ENCODE assay signal across 18 mouse cellular contexts in genomic region chr3:88921411-88921810, GRCm38 (mm10). TPM values are rescaled to one million over a fixed set of nuclear protein-coding genes. Genes with fewer than 3 reads are reported as not detected.
A peak's percentile ranks its signal among the peaks of the same experiment; 100 is the strongest.
DNase-seq lines count a peak whose midpoint lies in the region; ATAC-seq lines count a peak whose summit lies in the region.
"Had no signal": no experiment of that assay in that cellular context is flagged by ENCODE, and none has a peak within 500 bp of the region (broad histone marks: within the 10 kb centered on the region; RNA-seq: fewer than 3 reads in every experiment).

No protein-coding gene starts in this region.

- H3K27ac ChIP-seq in heart, embryonic 11.5 days (ENCODE audit: low read depth, low read length), result no peak overlapping the region
- no peak overlapping the region for H3K27ac ChIP-seq in heart, embryonic 15.5 days
- H3K27ac ChIP-seq in heart, embryonic 10.5 days, result no peak overlapping the region
- H3K27ac ChIP-seq: embryonic facial prominence, embryonic 12.5 days; forebrain, embryonic 15.5 days; hindbrain, embryonic 13.5 days; hindbrain, postnatal 0 days had no signal

- H3K4me1 ChIP-seq in heart, embryonic 11.5 days (ENCODE audit: control insufficient read depth, insufficient read depth, low read length), result 0 out of 2 replicates have a peak, but pooled peaks cover 4% of the 10 kb centered on the region
- H3K4me1 ChIP-seq in heart, embryonic 15.5 days (replicated peaks), result peaks cover 32% of the 10 kb centered on the region
- H3K4me1 ChIP-seq in heart, embryonic 10.5 days, result no peaks in the 10 kb centered on the region
- H3K4me1 ChIP-seq: embryonic facial prominence, embryonic 12.5 days; forebrain, embryonic 15.5 days; hindbrain, embryonic 13.5 days had no signal

- no peak overlapping the region for H3K4me3 ChIP-seq in heart, embryonic 11.5 days (ENCODE audit: low read depth, low read length)
- H3K4me3 ChIP-seq in heart, embryonic 15.5 days, result no peak overlapping the region
- no peak overlapping the region for H3K4me3 ChIP-seq in heart, embryonic 10.5 days
- H3K4me3 ChIP-seq: embryonic facial prominence, embryonic 12.5 days; forebrain, embryonic 15.5 days; hindbrain, embryonic 13.5 days had no signal

- peaks cover 19% of the 10 kb centered on the region for H3K36me3 ChIP-seq in heart, embryonic 11.5 days (ENCODE audit: control insufficient read depth, insufficient read depth, low read length)
- H3K36me3 ChIP-seq in heart, embryonic 15.5 days, result peaks cover 44% of the 10 kb centered on the region
- peaks cover 68% of the 10 kb centered on the region for H3K36me3 ChIP-seq in heart, embryonic 10.5 days

- no peak overlapping the region for H3K4me2 ChIP-seq in heart, embryonic 11.5 days
- H3K4me2 ChIP-seq in heart, embryonic 15.5 days, result no peak overlapping the region
- H3K4me2 ChIP-seq: embryonic facial prominence, embryonic 12.5 days; forebrain, embryonic 15.5 days; hindbrain, embryonic 13.5 days had no signal

- peak; percentile 79 for DNase-seq in heart, adult 11 months
- no peak for DNase-seq in heart, embryonic 10.5 days (ENCODE audit: low spot score)
- DNase-seq in heart, postnatal 4 days, result peak; percentile 56
- DNase-seq in heart, adult 8-10 months (ENCODE audit: low spot score), result no peak
- no peak for DNase-seq in right cerebral cortex, postnatal 14 days
- DNase-seq: adrenal gland, adult 8-10 months; cerebellum, adult 11-12 months; cerebellum, adult 9-10 months; cerebellum, postnatal 25 days; gastrocnemius, postnatal 36 days; kidney, adult 18-20 months had no signal

- H3K27me3 ChIP-seq in heart, embryonic 11.5 days (ENCODE audit: control insufficient read depth, insufficient read depth, low read length), result no peaks in the 10 kb centered on the region
- no peaks in the 10 kb centered on the region for H3K27me3 ChIP-seq in heart, embryonic 15.5 days
- no peaks in the 10 kb centered on the region for H3K27me3 ChIP-seq in heart, embryonic 10.5 days (ENCODE audit: insufficient read depth, poor library complexity, severe bottlenecking)
- H3K27me3 ChIP-seq: embryonic facial prominence, embryonic 12.5 days; forebrain, embryonic 15.5 days; hindbrain, embryonic 13.5 days; Patski had no signal

- no peak overlapping the region for H3K9ac ChIP-seq in heart, embryonic 11.5 days (ENCODE audit: low read depth, low read length)
- no peak overlapping the region for H3K9ac ChIP-seq in heart, embryonic 15.5 days
- H3K9ac ChIP-seq: embryonic facial prominence, embryonic 12.5 days; forebrain, embryonic 15.5 days; hindbrain, embryonic 13.5 days had no signal

- whole genome bisulfite sequencing in heart, embryonic 11.5 days (ENCODE audit: insufficient replicate concordance), result 73% methylated on average over 9 of the region's 9 CpGs
- 53% methylated on average over 9 of the region's 9 CpGs for WGBS in heart, embryonic 15.5 days
- 68% methylated on average over 9 of the region's 9 CpGs for WGBS in heart, embryonic 10.5 days

- no peaks in the 10 kb centered on the region for H3K9me3 ChIP-seq in heart, embryonic 11.5 days (replicated peaks; ENCODE audit: control insufficient read depth, low read length)
- 0 out of 2 replicates have a peak, but pooled peaks cover 3% of the 10 kb centered on the region for H3K9me3 ChIP-seq in heart, embryonic 15.5 days (replicated peaks)
- H3K9me3 ChIP-seq in heart, embryonic 10.5 days, result peaks cover 4% of the 10 kb centered on the region; the same call in 1 of the 2 replicates
- H3K9me3 ChIP-seq: embryonic facial prominence, embryonic 12.5 days; forebrain, embryonic 15.5 days; hindbrain, embryonic 13.5 days had no signal

- ATAC-seq in heart, embryonic 11.5 days (replicated peaks; ENCODE audit: insufficient number of reproducible peaks, low FRiP score, low TSS enrichment), result no peak
- ATAC-seq in heart, embryonic 15.5 days (replicated peaks; ENCODE audit: insufficient number of reproducible peaks, insufficient read depth, low FRiP score, low read depth), result 0 out of 2 replicates have a peak, but pooled peaks have one; percentile 21
- ATAC-seq: forebrain, embryonic 15.5 days; hindbrain, postnatal 0 days; Patski had no signal

RNA-seq across cellular contexts. Expression of gene Msto1, which starts 7.6 kb away (rescaled TPM):
- polyA plus RNA-seq in heart, embryonic 11.5 days (2014; fragmentation: Nextera tagmentation; extraction: Ambion mirVana), result 56.9 and 67.0 TPM in 2 replicates
- 37.3 and 44.6 TPM in 2 replicates for polyA plus RNA-seq in heart, embryonic 15.5 days (2015; fragmentation: Nextera tagmentation; extraction: Ambion mirVana)
- 74.1 and 75.9 TPM in 2 replicates for polyA plus RNA-seq in heart, embryonic 10.5 days (2016; fragmentation: Nextera tagmentation; extraction: Ambion mirVana)
- total RNA-seq in heart, postnatal 4 days (2021), result 10 to 100 TPM; 28.5 to 29.9 TPM
- 10 to 100 TPM; 12.1 to 15.6 (median 12.9) TPM for total RNA-seq in heart, adult 8-10 months (2022)

RNA-seq across cellular contexts. Expression of gene Ash1l, which starts 29.0 kb away (rescaled TPM):
- 14.1 and 18.0 TPM in 2 replicates for polyA plus RNA-seq in heart, embryonic 11.5 days (2014; fragmentation: Nextera tagmentation; extraction: Ambion mirVana)
- polyA plus RNA-seq in heart, embryonic 15.5 days (2015; fragmentation: Nextera tagmentation; extraction: Ambion mirVana), result 13.3 and 13.6 TPM in 2 replicates
- 14.1 and 14.5 TPM in 2 replicates for polyA plus RNA-seq in heart, embryonic 10.5 days (2016; fragmentation: Nextera tagmentation; extraction: Ambion mirVana)
- total RNA-seq in heart, postnatal 4 days (2021), result 10 to 100 TPM; 42.0 to 46.8 TPM
- total RNA-seq in heart, adult 8-10 months (2022), result 10 to 100 TPM; 40.2 to 43.4 (median 42.0) TPM

RNA-seq across cellular contexts. Expression of gene Dap3, which starts 29.6 kb away (rescaled TPM):
- polyA plus RNA-seq in heart, embryonic 11.5 days (2014; fragmentation: Nextera tagmentation; extraction: Ambion mirVana), result 147 and 150 TPM in 2 replicates
- 132 and 135 TPM in 2 replicates for polyA plus RNA-seq in heart, embryonic 15.5 days (2015; fragmentation: Nextera tagmentation; extraction: Ambion mirVana)
- 148 and 158 TPM in 2 replicates for polyA plus RNA-seq in heart, embryonic 10.5 days (2016; fragmentation: Nextera tagmentation; extraction: Ambion mirVana)
- total RNA-seq in heart, postnatal 4 days (2021), result 100 to 1,000 TPM; 102 to 114 TPM
- 100 to 1,000 TPM; 142 to 154 (median 149) TPM for total RNA-seq in heart, adult 8-10 months (2022)

Comparison
In these comparisons a context has a peak if more than half of its experiments do, and no peak if none do; other contexts are left out.
1. DNase-seq: peak in heart, adult 11 months (single experiment) and heart, postnatal 4 days (single experiment); none in heart, embryonic 10.5 days (single experiment), heart, adult 8-10 months (single experiment) and right cerebral cortex, postnatal 14 days (single experiment).